12 mouse cellular contexts compared by ENCODE assay signal in the genomic region with DNA sequence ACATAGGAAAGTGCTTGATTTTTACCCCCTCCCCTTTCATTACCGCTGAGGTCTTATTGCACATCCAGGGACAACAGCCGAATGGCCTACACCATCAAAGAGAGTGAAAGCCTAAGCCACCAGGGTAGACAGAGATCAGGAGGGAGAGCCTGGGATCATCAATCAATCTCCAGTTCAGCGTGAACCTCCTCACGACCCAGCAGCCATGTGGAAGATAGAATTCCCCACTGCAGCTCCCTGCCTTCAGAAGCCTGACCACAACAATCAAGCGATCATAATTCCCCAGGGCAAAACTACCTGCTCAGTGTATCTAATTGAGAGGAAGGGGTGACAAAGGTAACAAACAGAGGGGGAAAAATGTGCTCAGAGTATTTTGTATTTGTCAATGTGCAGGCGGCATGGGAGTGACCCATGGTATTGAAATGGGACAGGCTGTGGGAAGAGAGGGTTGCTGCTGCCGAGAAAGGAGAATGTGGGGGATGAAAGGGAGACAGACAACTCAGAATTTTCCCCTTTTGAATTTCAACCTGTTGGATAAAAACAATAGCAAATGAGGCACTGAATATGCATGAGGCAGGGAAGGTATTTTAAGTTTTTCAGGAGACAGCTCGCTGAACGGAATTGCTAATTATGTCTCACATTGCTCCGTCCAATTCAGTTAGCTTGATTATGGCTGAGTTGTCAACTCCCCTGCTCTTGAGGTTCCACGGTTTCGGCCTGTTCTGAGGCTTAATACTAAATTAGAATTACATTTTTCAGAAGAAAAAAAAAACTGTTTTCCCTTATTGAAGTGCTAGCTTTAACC.
DNase-seq lines count a peak whose midpoint lies in the region; ATAC-seq lines count a peak whose summit lies in the region.
"Had no signal": no experiment of that assay in that cellular context is flagged by ENCODE, and none has a peak within 500 bp of the region (broad histone marks: within the 10 kb centered on the region; RNA-seq: fewer than 3 reads in every experiment).

No protein-coding gene starts in this region.

- ATAC-seq in midbrain, embryonic 16.5 days, result no peak
- ATAC-seq in forebrain, embryonic 14.5 days, result peak; percentile 91
- ATAC-seq: intestine, embryonic 15.5 days had no signal

- peaks cover 20% of the 10 kb centered on the region for H3K4me1 ChIP-seq in midbrain, embryonic 10.5 days
- H3K4me1 ChIP-seq in midbrain, embryonic 16.5 days (ENCODE audit: control insufficient read depth, insufficient read depth, low read length), result peaks cover 2% of the 10 kb centered on the region; the same call in 1 of the 2 replicates
- peaks cover 13% of the 10 kb centered on the region for H3K4me1 ChIP-seq in forebrain, embryonic 14.5 days (ENCODE audit: control insufficient read depth, insufficient read depth, low read length)
- H3K4me1 ChIP-seq: intestine, embryonic 15.5 days; limb, embryonic 13.5 days had no signal

- H3K9ac ChIP-seq in midbrain, embryonic 16.5 days (ENCODE audit: low read depth, low read length), result no peak overlapping the region
- no peak overlapping the region for H3K9ac ChIP-seq in forebrain, embryonic 14.5 days (ENCODE audit: low read length)
- H3K9ac ChIP-seq: intestine, embryonic 15.5 days; limb, embryonic 13.5 days had no signal

- peak; percentile 13 for DNase-seq in midbrain, embryonic 10.5 days (ENCODE audit: low spot score)
- peak; percentile 80 for DNase-seq in forebrain, embryonic 14.5 days (ENCODE audit: low spot score)
- DNase-seq in left cerebral cortex, postnatal 14 days (ENCODE audit: low spot score in 2 of 2), result peak; percentile 33 to 50
- peak; percentile 37 for DNase-seq in right cerebral cortex, postnatal 25 days
- DNase-seq in MN1 (ENCODE audit: low spot score), result no peak
- DNase-seq in lung, postnatal 25 days (ENCODE audit: low spot score), result no peak
- no peak for DNase-seq in ovary, postnatal 10 days (ENCODE audit: low spot score)
- DNase-seq: lung, postnatal 10 days had no signal

- 19% methylated on average over 12 of the region's 12 CpGs for WGBS in midbrain, embryonic 10.5 days
- WGBS in midbrain, embryonic 16.5 days, result 14% methylated on average over 12 of the region's 12 CpGs
- WGBS in forebrain, embryonic 14.5 days, result 4% methylated on average over 12 of the region's 12 CpGs

- no peaks in the 10 kb centered on the region for H3K27me3 ChIP-seq in midbrain, embryonic 10.5 days (ENCODE audit: low read depth, poor library complexity, severe bottlenecking)
- no peaks in the 10 kb centered on the region for H3K27me3 ChIP-seq in midbrain, embryonic 16.5 days (ENCODE audit: control insufficient read depth, insufficient read depth, low read depth, low read length)
- H3K27me3 ChIP-seq in forebrain, embryonic 14.5 days (replicated peaks; ENCODE audit: control insufficient read depth, insufficient read depth, low read length), result no peaks in the 10 kb centered on the region
- H3K27me3 ChIP-seq: intestine, embryonic 15.5 days; limb, embryonic 13.5 days had no signal

- intact Hi-C loops in left cerebral cortex, postnatal 14 days (cut with DNase I), result loop anchor here (10.0 kb wide), 1 partner anchor 98 kb away; no protein-coding TSS in a partner anchor

- no peaks in the 10 kb centered on the region for H3K36me3 ChIP-seq in midbrain, embryonic 10.5 days
- H3K36me3 ChIP-seq in midbrain, embryonic 16.5 days (ENCODE audit: control insufficient read depth, insufficient read depth, low read length), result no peaks in the 10 kb centered on the region
- H3K36me3 ChIP-seq in forebrain, embryonic 14.5 days (ENCODE audit: control insufficient read depth, insufficient read depth, low read length), result no peaks in the 10 kb centered on the region
- H3K36me3 ChIP-seq: G1E; intestine, embryonic 15.5 days; limb, embryonic 13.5 days had no signal

- H3K4me3 ChIP-seq in midbrain, embryonic 10.5 days, result 0 out of 2 replicates have a peak overlapping the region, but pooled peaks have one; percentile 9
- no peak overlapping the region for H3K4me3 ChIP-seq in midbrain, embryonic 16.5 days (ENCODE audit: low read depth, low read length)
- H3K4me3 ChIP-seq in forebrain, embryonic 14.5 days (ENCODE audit: low read depth, low read length), result no peak overlapping the region
- H3K4me3 ChIP-seq: intestine, embryonic 15.5 days; limb, embryonic 13.5 days had no signal

- H3K27ac ChIP-seq in midbrain, embryonic 10.5 days (replicated peaks), result no peak overlapping the region
- H3K27ac ChIP-seq in midbrain, embryonic 16.5 days (ENCODE audit: low read length), result no peak overlapping the region
- peak overlapping the region; percentile 41; the same call in 1 of the 2 replicates for H3K27ac ChIP-seq in forebrain, embryonic 14.5 days (ENCODE audit: low read depth, low read length)
- H3K27ac ChIP-seq: intestine, embryonic 15.5 days; limb, embryonic 13.5 days had no signal

- no peak overlapping the region; the same call in 1 of the 2 replicates for H3K4me2 ChIP-seq in midbrain, embryonic 16.5 days (ENCODE audit: low read length)
- peak overlapping the region; percentile 0; the same call in 1 of the 2 replicates for H3K4me2 ChIP-seq in forebrain, embryonic 14.5 days (ENCODE audit: low read length)
- H3K4me2 ChIP-seq: intestine, embryonic 15.5 days; limb, embryonic 13.5 days had no signal

- no peaks in the 10 kb centered on the region for H3K9me3 ChIP-seq in midbrain, embryonic 10.5 days (replicated peaks)
- no peaks in the 10 kb centered on the region for H3K9me3 ChIP-seq in midbrain, embryonic 16.5 days (replicated peaks; ENCODE audit: control insufficient read depth, low read length, poor library complexity, severe bottlenecking)
- H3K9me3 ChIP-seq in forebrain, embryonic 14.5 days (replicated peaks; ENCODE audit: control insufficient read depth, low read length), result no peaks in the 10 kb centered on the region
- H3K9me3 ChIP-seq: intestine, embryonic 15.5 days; limb, embryonic 13.5 days had no signal

Comparison
In these comparisons a context has a peak if more than half of its experiments do, and no peak if none do; other contexts are left out.
1. DNase-seq: peak in midbrain, embryonic 10.5 days (single experiment), forebrain, embryonic 14.5 days (single experiment), left cerebral cortex, postnatal 14 days (2 of 2) and right cerebral cortex, postnatal 25 days (single experiment); none in MN1 (single experiment), lung, postnatal 25 days (single experiment) and ovary, postnatal 10 days (single experiment).